Comparison of ENCODE assay signal across 8 mouse cellular contexts in the genomic region with DNA sequence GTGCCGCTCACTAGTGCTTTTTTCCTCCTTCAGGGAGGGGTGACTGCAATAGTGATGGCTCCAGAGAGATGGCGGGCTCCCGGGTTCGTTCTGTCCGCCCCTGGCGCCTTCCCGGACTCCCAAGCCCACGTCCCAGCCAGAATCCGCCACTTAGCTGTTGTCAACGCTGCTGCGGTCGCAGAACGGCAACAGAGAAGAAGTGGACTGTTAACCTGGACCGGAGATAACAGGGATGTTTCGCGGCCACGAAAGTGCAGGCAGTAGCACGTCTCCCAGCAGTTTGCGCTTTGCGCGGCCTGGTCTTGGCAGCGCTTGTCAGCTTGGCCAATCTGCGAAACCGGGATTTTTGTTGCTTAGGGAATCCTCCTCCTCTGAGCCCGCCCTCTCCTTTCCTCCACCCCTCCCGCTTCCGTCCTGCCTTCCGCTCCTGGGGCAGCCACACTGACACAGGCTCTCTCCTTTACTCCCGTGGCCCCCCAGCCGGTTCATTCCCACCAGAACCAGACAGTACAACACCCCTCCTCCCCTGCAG. TPM values are rescaled to one million over a fixed set of nuclear protein-coding genes. Genes with fewer than 3 reads are reported as not detected.
DNase-seq lines count a peak whose midpoint lies in the region; ATAC-seq and TF ChIP-seq lines count a peak whose summit lies in the region.

Gene Spin4 (minus strand): TSS at position 322 of the 532 bp plus-strand sequence.

- no peaks in the 10 kb centered on the region for H3K27me3 ChIP-seq in heart, embryonic 12.5 days (replicated peaks)
- peaks cover 15% of the 10 kb centered on the region for H3K27me3 ChIP-seq in kidney, embryonic 15.5 days
- peaks cover 10% of the 10 kb centered on the region; the same call in 1 of the 2 replicates for H3K27me3 ChIP-seq in limb, embryonic 15.5 days
- no peaks in the 10 kb centered on the region for H3K27me3 ChIP-seq in midbrain, embryonic 16.5 days (ENCODE audit: control insufficient read depth, insufficient read depth, low read depth, low read length)
- no peaks in the 10 kb centered on the region for H3K27me3 ChIP-seq in testis, adult 2 months (ENCODE audit: control insufficient read depth, insufficient read depth, low read length)

- H3K27ac ChIP-seq in heart, embryonic 12.5 days (ENCODE audit: poor library complexity, severe bottlenecking) = peak within 1 kb of the TSS; percentile 92
- H3K27ac ChIP-seq in kidney, embryonic 15.5 days = peak within 1 kb of the TSS; percentile 96
- H3K27ac ChIP-seq in limb, embryonic 15.5 days = peak within 1 kb of the TSS; percentile 95
- peak within 1 kb of the TSS; percentile 80 for H3K27ac ChIP-seq in midbrain, embryonic 16.5 days (ENCODE audit: low read length)
- H3K27ac ChIP-seq in testis, adult 2 months (ENCODE audit: control insufficient read depth, insufficient read depth, low read depth, low read length) = peak within 1 kb of the TSS; percentile 85

- no peaks in the 10 kb centered on the region; the same call in 1 of the 2 replicates for H3K9me3 ChIP-seq in heart, embryonic 12.5 days (replicated peaks)
- H3K9me3 ChIP-seq in kidney, embryonic 15.5 days (replicated peaks) = no peaks in the 10 kb centered on the region
- no peaks in the 10 kb centered on the region for H3K9me3 ChIP-seq in limb, embryonic 15.5 days
- H3K9me3 ChIP-seq in midbrain, embryonic 16.5 days (replicated peaks; ENCODE audit: control insufficient read depth, low read length, poor library complexity, severe bottlenecking) = no peaks in the 10 kb centered on the region

- H3K4me2 ChIP-seq in heart, embryonic 12.5 days = peak within 1 kb of the TSS; percentile 64
- peak within 1 kb of the TSS; percentile 64 for H3K4me2 ChIP-seq in kidney, embryonic 15.5 days
- H3K4me2 ChIP-seq in limb, embryonic 15.5 days = peak within 1 kb of the TSS; percentile 47
- peak within 1 kb of the TSS; percentile 66 for H3K4me2 ChIP-seq in midbrain, embryonic 16.5 days (ENCODE audit: low read length)

- peak; percentile 20; the same call in 1 of the 2 replicates for TF ChIP-seq POLR2A in brain, embryonic 14.5 days (IDR thresholded peaks at IDR 0.05; ENCODE audit: borderline replicate concordance, extremely low read depth, insufficient read depth, insufficient read length, poor library complexity, severe bottlenecking)
- TF ChIP-seq POLR2A in testis, adult 2 months (IDR thresholded peaks at IDR 0.05; ENCODE audit: control insufficient read depth, low read depth, low read length) = peak; percentile 64

- no peak for TF ChIP-seq CTCF in brain, embryonic 14.5 days (IDR thresholded peaks at IDR 0.05; ENCODE audit: borderline replicate concordance, extremely low read depth, insufficient read depth, insufficient read length)
- no peak for TF ChIP-seq CTCF in testis, adult 2 months (IDR thresholded peaks at IDR 0.05; ENCODE audit: control insufficient read depth, insufficient read depth, insufficient replicate concordance, low read depth, low read length)

- H3K9ac ChIP-seq in heart, embryonic 12.5 days = peak within 1 kb of the TSS; percentile 77
- H3K9ac ChIP-seq in kidney, embryonic 15.5 days = peak within 1 kb of the TSS; percentile 53
- H3K9ac ChIP-seq in limb, embryonic 15.5 days = peak within 1 kb of the TSS; percentile 54
- H3K9ac ChIP-seq in midbrain, embryonic 16.5 days (ENCODE audit: low read depth, low read length) = peak within 1 kb of the TSS; percentile 47

- 8% methylated on average over 30 of the region's 30 CpGs for WGBS in heart, embryonic 12.5 days
- 21% methylated on average over 30 of the region's 30 CpGs for WGBS in kidney, embryonic 15.5 days
- 12% methylated on average over 29 of the region's 30 CpGs for WGBS in limb, embryonic 15.5 days
- WGBS in midbrain, embryonic 16.5 days = 16% methylated on average over 30 of the region's 30 CpGs

- peak within 1 kb of the TSS; percentile 60 for H3K4me3 ChIP-seq in heart, embryonic 12.5 days
- H3K4me3 ChIP-seq in kidney, embryonic 15.5 days (replicated peaks) = peak within 1 kb of the TSS; percentile 55
- H3K4me3 ChIP-seq in limb, embryonic 15.5 days = peak within 1 kb of the TSS; percentile 49
- peak within 1 kb of the TSS; percentile 52 for H3K4me3 ChIP-seq in midbrain, embryonic 16.5 days (ENCODE audit: low read depth, low read length)
- peak within 1 kb of the TSS; percentile 88 for H3K4me3 ChIP-seq in testis, adult 2 months (ENCODE audit: control insufficient read depth, low read depth, low read length)

- H3K36me3 ChIP-seq in heart, embryonic 12.5 days = no peaks in the 10 kb centered on the region
- no peaks in the 10 kb centered on the region for H3K36me3 ChIP-seq in kidney, embryonic 15.5 days
- no peaks in the 10 kb centered on the region for H3K36me3 ChIP-seq in limb, embryonic 15.5 days
- H3K36me3 ChIP-seq in midbrain, embryonic 16.5 days (ENCODE audit: control insufficient read depth, insufficient read depth, low read length) = no peaks in the 10 kb centered on the region
- H3K36me3 ChIP-seq in testis, adult 2 months (ENCODE audit: control insufficient read depth, insufficient read depth, low read length) = no peaks in the 10 kb centered on the region

- peak; percentile 47 for ATAC-seq in CD4-positive, CD25-positive, alpha-beta regulatory T cell, adult 4 months
- peak; percentile 54; the same call in 1 of the 2 replicates for ATAC-seq in erythroid progenitor cell, adult 5-6 weeks (replicated peaks; ENCODE audit: low FRiP score, poor library complexity, severe bottlenecking)
- ATAC-seq in heart, embryonic 12.5 days (ENCODE audit: insufficient number of reproducible peaks, low FRiP score) = peak; percentile 92
- peak; percentile 98 for ATAC-seq in kidney, embryonic 15.5 days (replicated peaks; ENCODE audit: low FRiP score)
- ATAC-seq in limb, embryonic 15.5 days (ENCODE audit: insufficient number of reproducible peaks, low FRiP score, low TSS enrichment, low read depth) = peak; percentile 91
- peak; percentile 91 for ATAC-seq in midbrain, embryonic 16.5 days

- peak; percentile 90 for DNase-seq in brain, embryonic 14.5 days (ENCODE audit: low read depth)

- H3K4me1 ChIP-seq in heart, embryonic 12.5 days (replicated peaks) = no peaks in the 10 kb centered on the region
- no peaks in the 10 kb centered on the region for H3K4me1 ChIP-seq in kidney, embryonic 15.5 days
- H3K4me1 ChIP-seq in limb, embryonic 15.5 days = no peaks in the 10 kb centered on the region
- no peaks in the 10 kb centered on the region for H3K4me1 ChIP-seq in midbrain, embryonic 16.5 days (ENCODE audit: control insufficient read depth, insufficient read depth, low read length)
- peaks cover 2% of the 10 kb centered on the region for H3K4me1 ChIP-seq in testis, adult 2 months (ENCODE audit: control insufficient read depth, insufficient read depth, low read length)

RNA-seq across cellular contexts. Expression of gene Spin4, which starts in this region (rescaled TPM):
- polyA plus RNA-seq in CD4-positive, CD25-positive, alpha-beta regulatory T cell, adult 4 months (2017; shearing (Covaris generic)) = under 1 TPM; 0.14 to 0.52 TPM
- polyA plus RNA-seq in brain, embryonic 14.5 days (2012; rRNA removed) = 1.7 and 1.8 TPM in 2 replicates
- not detected in 2 replicates for total RNA-seq in erythroid progenitor cell, adult 5-6 weeks (2015; ENCODE audit: low replicate concordance)
- total RNA-seq in erythroid progenitor cell, adult 5-6 weeks (2017; ENCODE audit: low replicate concordance) = 0.13 TPM in 1 of 2 replicates, not detected in the other
- polyA plus RNA-seq in heart, embryonic 12.5 days (2016; fragmentation: Nextera tagmentation; extraction: Ambion mirVana) = 6.3 and 7.4 TPM in 2 replicates
- polyA plus RNA-seq in kidney, embryonic 15.5 days (2015; fragmentation: Nextera tagmentation; extraction: Ambion mirVana) = 8.6 and 9.1 TPM in 2 replicates
- polyA plus RNA-seq in limb, embryonic 15.5 days (2015; fragmentation: Nextera tagmentation; extraction: Ambion mirVana) = 12.5 and 12.9 TPM in 2 replicates
- 2.8 and 3.2 TPM in 2 replicates for polyA plus RNA-seq in midbrain, embryonic 16.5 days (2015; fragmentation: Nextera tagmentation; extraction: Ambion mirVana)
- 0.07 and 0.14 TPM in 2 replicates for polyA plus RNA-seq in testis, adult 2 months (2012; rRNA removed)

Comparison
In these comparisons a context has a peak if more than half of its experiments do, and no peak if none do; other contexts are left out.
1. Peak in every context shown above with its lines: DNase-seq, ATAC-seq, H3K4me3 ChIP-seq and H3K27ac ChIP-seq.
2. Peak in ATAC-seq in CD4-positive, CD25-positive, alpha-beta regulatory T cell, adult 4 months; RNA of the gene not detected or under 1 TPM.
3. Peak in ATAC-seq in erythroid progenitor cell, adult 5-6 weeks; RNA of the gene not detected or under 1 TPM.
4. ATAC-seq: peak in every context shown above with its lines; median percentile 98 in kidney, embryonic 15.5 days; 92 in heart, embryonic 12.5 days; 91 in limb, embryonic 15.5 days; 91 in midbrain, embryonic 16.5 days; 54 in erythroid progenitor cell, adult 5-6 weeks; 47 in CD4-positive, CD25-positive, alpha-beta regulatory T cell, adult 4 months.